Mouse (Mus musculus) granulocyte monocyte progenitor cell, adult 5-6 weeks (primary cell): ENCODE measurements around the gene Usp39. TPM values are rescaled to one million over a fixed set of nuclear protein-coding genes. Genes with fewer than 3 reads are reported as not detected.

Experiments
- ATAC-seq: replicated peaks from 2 replicates; pipeline ENCODE4 v1.8.0; 2016; ENCODE audit warnings: mild to moderate bottlenecking, moderate TSS enrichment, inconsistent platforms; ENCODE audit not compliant: poor library complexity, severe bottlenecking
- total RNA-seq, 2 experiments: library from RNA; stranded (forward) in 1 of 2; stranded (reverse) in 1 of 2; fragments of 200-712, 200-1000 nt in 1 of 2; fragments of >200 nt in 1 of 2; fragmentation: Nextera tagmentation in 1 of 2; gene quantifications; 2 replicates each; pipeline ENCODE4 v1.2.3; 2014 to 2017

Gene Usp39
- 37.8 and 71.8 TPM in 2 replicates for total RNA-seq (2014; fragmentation: Nextera tagmentation)
- total RNA-seq (2017): 104 and 123 TPM in 2 replicates

DNA sequence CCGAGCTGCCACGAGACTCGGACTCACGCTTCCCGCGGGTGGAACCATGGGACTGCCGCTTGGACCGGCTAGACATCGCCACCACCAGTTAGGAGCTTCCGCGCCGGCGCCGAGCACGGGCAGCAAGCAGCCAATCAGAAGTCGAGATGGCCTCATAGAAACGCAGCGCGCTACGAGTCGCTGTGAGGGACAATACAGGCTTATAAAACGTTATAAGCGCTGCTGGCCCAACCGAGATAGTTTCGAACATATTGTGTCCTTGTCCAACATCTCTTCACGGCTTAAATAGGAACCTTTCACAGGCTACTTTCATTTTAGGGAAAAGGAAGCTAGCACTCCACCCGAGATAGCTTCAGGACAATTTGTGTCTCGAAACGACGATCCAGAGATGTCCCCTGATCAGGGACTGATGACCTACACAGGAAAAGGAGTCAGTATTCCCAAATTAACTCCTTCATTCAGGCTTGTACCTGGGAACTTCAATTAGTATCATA is at the start of gene Usp39:
Gene Usp39 (minus strand): TSS at position 111 of the 494 bp plus-strand sequence.
- peak; percentile 78 for ATAC-seq

DNA sequence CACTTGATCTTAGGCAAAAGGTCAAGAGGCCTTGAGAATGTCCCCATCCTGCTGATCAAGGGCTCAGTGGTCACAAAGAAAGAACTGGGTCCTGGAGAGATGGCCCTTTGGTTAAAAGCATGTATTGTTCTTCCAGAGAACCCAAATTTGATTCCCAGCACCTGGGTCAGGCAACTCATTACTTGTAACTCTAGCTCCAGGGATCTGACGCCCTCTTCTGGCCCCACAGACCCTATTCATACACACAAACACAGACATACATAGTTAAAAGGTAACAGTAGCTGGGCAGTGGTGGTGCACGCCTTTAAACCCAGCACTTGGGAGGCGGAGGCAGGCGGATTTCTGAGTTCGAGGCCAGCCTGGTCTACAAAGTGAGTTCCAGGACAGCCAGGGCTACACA is 47.4 kb upstream of the Usp39 start:
- ATAC-seq: no peak

DNA sequence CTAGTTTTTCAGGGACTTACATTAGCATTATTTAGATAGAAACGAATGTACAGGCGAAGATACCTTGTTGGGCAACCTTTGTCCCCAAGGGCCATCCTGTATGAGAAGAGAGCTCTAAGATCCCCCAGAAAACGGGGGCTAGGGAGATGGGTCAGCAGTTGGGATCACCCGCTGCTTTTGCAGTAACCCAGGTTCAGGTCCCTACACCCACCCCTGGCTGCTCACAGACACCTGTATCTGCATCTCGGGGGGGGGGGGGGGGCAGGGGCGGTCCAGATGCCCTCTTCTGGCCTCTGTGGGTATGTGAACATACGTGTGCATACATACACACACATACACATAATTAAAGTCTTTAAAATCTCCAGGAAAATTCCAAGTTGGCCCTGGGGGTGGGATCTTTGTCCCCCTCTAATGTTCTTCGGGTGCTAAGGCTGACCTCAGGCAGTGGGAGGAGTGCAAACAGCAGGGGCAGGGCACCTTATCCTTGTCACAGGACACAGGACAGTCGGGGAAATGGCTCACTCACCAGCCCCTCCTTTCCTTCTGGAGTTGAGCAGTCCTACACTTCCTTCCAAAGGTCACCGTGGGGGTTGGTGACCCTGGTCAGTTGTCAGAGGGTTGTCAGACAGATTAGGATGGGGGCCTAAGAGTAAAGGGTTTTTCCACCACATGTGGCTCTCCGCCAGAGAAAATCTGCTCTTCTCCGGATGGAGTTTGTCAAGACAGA is 46.0 kb upstream of the Usp39 start:
- no peak for ATAC-seq

DNA sequence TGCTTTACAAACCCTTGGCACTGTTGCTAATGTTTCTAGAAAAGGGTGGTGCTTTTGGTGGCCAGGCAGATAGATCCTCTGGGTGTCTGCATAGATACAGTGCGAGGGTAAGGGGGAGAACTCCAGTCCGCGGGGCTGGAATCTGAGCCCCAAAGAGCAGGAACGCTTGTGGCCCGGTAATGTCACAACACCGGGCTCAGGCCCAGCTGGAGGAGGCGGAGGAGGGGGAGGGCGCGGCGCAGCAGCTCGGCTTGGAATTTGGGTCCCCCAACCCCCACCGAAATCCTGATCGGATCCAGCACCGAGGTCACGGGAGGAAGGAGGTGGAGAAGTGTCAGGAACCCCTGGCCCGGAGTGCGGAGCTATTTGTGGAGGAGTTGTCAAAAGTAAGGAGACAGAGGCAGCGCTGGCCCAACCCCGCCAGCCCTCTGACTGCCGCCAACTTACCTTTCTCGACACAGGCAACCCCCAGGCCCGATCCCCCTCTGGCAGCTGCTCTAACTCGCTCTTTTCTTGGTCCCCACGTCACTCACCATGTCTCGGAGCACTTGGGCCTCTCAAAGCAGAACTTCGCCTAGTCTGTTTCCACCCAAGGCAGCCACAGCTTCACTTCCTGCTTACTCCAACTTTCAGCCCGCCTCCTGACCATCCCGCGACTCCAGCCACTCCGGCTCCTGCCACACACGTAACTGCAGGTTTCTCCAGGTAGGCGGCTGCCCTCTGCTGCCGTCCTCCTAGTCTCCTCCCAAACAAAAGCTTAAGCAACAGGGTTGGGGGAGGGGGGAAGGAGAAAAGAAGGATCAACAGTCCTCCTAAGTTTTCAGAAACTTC is 45.2 kb upstream of the Usp39 start, which contains the start of gene Vamp8:
Gene Vamp8 (minus strand): TSS at position 763 of the 831 bp plus-strand sequence.
- ATAC-seq: peak; percentile 79

DNA sequence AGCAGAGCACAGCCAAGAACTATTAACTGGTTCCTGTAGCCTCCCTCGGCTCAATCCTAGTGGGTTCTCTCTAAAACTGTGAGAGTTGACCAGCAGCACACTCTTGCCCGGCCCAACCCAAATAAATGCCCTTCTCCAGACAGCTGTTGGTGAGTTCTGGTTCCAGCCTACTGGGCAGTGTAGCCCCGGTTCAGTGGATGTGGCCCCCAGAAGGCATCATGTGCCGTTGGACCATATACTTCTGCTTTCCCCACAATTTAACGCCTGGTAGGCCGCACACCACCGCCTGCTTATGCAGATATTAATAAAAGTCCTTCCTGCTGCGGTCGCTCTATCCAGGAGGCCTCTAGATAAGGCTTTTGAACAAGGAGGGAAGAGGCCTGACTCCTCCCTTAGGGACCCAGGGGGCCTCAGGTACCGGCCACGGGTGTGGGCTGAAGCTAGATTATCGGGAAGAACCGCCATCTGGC is 44.5 kb upstream of the Usp39 start:
- peak; percentile 75 for ATAC-seq

DNA sequence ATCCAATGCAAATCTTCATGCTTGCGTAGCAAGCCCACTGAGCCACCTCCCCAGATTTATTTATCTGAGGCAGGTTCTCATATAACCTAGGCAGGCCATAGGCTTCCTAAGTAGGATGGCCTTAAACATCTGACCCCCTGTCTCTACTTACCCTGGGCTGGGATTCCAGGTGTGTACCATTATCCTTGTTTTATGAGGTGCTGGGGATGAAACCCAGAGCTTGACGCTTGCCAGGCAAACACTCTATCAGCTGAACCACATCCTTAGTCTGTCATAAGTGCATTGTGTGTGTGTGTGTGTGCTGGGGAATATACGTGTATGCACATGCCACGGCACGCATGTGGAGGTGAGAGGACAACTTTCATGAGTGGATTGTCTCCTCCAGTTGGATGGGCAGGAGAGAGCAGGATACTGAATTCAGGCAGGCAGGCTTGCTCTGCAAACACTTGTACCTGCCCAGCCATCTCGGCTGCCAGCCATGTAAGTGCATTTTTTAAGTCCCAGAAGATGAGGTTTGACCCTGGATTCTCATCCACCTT is 43.9 kb upstream of the Usp39 start:
- no peak for ATAC-seq

DNA sequence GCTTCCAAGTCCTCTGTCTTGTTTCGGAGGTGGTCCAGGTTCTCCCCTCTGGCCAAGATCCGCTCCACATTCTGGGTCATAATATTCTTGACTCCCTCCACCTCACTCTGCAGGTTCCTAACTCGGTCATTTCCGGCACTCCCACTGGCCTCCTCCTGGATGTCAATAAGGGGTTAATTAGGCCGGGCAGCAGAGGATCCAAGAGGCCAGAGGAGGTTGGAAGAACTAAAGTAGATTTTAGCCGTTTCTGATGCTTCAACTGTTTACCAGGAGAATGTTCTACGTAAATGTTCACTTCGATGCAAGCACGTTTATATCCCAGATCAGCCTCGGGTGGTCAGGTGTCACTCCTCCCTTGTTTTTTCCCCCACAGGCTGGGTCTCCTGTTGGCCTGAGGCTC is 43.3 kb upstream of the Usp39 start:
- ATAC-seq: no peak

DNA sequence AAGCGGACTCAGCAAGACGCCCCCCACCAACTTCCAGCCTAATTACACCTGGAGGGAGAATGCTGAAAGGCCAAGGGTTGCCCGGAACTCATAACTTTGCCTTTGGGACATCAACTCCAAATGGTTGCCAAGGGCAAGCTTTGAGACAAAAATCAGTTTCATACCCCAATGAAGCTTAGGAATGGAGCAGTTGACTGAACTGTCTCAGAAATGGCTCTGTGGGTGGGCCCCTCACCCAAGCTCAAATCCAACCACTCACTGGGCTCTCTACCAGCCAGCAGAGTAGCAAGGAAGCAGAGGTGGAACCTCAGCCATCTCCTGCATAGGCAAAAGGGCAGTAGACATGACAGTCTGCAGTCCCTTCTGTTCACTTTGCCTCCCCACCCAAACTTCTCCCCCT is 42.8 kb upstream of the Usp39 start:
- no peak for ATAC-seq

DNA sequence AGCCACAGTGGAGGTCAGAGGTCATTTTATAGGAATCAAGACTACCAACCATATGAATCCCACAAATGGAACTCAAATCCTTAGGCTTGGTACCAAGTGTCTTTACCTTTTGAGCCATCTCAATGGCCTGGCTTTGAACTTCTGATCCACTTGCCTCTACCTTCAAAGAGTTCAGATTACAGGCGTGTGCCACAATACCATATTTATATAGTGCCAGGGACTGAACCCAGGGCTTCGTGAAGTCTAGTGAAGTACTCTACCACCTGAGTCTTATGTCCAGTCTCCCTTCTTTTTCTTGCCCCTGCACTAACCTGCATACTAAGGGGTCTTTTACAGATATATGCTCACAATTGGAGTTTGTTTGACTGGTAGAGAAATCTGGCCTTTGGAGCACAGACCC is 41.6 kb upstream of the Usp39 start:
- no peak for ATAC-seq

DNA sequence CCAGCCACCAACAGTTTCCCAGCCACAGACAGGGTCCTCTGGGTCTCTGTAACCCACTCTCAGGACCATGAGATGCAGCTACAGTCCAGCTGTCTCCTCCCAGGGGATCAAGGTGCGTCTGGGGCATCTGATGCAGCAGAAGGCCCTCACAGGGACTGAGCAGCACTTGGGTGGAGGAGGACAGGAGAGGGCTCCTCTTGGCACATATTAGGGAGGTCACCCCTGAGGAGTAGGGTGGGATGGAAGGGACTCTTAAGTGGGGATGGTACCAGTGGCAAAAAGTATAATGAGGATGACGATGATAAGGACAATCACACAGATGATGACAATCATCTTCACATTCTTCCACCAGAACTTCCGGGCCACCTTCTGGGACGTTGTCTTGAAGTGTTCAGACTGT is 40.3 kb upstream of the Usp39 start:
- ATAC-seq: no peak

DNA sequence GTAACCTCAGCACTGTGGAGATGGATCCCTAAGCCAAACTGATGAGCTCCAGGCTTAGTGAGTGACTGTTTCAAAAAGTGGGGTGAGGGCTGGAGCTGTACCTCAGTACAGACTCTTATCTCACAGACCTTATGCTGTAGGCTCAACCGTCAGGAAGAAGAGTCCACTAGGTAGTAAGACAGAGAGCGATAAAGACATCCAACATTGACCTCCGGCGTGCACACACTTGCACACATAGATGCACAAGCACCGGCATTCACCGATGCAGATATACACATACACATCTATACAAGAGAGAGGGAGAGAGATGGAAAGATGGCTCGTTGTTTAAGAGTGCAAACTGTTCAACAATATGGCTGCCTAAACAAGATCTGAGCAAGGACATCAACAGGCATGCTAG is 39.0 kb upstream of the Usp39 start:
- ATAC-seq: no peak

DNA sequence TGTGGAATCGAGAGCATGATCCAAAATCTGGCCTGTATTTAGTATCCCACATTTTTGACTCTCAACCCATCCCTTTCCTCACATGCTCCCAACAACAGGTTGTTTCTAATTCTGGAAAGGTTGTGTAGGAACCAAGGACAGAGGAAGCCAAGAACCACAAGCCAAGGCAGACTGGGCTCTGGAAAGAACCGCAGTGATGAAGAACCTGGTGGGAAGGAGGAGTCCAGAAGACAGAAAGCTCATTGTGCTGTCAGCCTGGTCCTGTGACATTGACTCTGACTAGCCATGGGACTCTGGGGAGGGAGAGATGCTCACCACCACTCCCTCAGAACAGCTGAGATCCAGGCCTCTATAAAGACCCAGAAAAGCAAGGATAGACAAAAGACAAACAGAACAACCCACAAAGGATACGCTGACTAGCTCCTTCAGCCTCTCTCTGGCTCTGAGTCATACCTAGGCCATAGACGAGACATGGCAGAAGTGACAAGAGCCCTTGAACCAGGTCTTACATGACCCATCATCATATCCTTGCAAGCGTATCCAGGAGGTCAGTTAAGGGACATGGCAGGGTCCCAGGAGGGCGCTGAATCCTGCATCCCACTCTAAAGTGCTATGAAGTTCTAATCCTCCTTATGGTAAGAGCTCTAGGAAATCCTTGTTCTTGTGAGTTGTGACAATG is 38.3 kb upstream of the Usp39 start:
- ATAC-seq: no peak

DNA sequence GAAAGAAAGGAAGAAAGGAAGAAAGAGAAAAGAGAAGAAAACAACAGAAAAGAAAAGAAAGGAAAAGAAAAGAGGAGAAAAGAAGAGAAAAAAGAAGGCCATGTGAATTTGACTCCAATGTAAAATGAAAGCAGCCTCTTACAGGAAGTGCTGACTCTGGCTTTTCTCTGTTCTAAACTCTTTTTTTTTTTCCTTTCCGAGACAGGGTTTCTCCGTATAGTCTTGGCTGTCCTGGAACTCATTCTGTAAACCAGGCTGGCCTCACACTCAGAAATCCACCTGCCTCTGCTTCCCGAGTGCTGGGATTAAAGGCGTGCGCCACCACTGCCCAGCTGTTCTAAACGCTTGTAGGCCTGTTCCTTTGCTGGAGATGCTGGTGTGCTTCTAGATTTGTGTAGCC is 37.5 kb upstream of the Usp39 start:
- no peak for ATAC-seq

DNA sequence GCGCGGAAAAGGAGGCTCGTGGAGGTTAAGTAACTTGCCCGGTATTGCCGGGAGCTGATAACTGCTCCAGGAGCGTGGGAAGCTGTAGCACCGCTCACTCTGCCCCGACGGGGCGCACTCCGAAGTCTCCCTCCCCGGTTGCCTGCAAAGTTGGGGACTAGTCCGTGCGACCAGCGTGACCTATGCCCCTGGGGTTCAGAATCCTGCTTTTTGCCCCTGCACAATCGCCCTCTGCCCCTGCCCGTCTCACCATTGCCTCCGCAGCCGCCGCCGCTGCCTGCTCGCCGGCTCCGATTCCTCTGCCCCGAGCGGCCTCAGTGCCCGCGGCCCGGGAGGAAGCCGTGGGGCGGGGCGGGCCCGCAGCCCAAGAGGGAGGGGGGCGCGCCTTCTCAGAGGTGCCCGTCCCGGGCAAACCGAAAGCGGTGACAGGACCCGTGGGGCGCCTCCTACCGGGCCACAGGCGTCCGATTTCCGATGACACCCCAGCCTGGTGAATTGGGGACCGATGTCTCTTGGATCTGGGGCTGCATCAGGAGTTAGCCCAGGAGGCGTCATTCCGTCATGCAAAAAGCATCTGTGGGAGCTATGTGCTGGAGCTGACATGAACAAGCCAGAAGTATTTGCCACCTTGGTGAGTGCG is 35.3 kb upstream of the Usp39 start, which contains the start of gene Vamp5:
Gene Vamp5 (minus strand): TSS at position 338 of the 640 bp plus-strand sequence.
- peak; percentile 84 for ATAC-seq

DNA sequence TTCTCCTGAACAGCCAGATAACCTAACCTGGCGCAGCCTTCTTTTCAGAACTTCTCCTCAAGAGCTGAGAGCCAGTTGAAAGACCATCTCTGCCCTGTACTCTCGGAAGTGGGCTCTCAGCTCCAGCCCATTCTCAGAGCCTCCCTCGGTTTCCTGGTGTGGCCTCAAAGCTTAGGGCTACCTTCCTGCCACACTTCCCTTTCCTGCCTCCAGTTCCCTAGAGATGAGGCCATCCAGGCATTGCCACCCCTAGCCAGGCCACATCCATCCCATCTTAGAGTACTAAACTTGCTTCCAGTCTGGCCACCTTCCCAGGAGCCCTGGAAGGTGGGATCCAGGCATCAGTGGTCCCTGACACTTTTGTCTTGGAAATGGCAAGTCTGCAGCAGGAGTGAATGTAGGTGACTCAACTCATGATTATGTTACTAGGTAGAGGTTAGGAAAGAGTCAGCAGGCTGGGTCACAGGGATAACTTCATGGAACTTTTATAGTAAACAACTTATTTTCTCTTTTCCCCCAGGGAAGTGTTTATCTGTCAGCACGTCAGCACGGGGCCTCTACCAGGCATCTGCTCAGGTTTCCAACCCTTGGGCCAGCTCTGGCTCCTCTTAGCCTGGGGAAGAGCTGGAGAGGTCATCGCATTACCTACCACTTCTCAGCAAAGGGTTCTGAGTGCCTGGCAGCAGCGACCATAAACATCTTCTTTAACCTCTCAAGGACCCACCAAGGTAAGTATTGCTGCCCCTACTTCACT is 34.6 kb upstream of the Usp39 start:
- peak; percentile 60 for ATAC-seq

DNA sequence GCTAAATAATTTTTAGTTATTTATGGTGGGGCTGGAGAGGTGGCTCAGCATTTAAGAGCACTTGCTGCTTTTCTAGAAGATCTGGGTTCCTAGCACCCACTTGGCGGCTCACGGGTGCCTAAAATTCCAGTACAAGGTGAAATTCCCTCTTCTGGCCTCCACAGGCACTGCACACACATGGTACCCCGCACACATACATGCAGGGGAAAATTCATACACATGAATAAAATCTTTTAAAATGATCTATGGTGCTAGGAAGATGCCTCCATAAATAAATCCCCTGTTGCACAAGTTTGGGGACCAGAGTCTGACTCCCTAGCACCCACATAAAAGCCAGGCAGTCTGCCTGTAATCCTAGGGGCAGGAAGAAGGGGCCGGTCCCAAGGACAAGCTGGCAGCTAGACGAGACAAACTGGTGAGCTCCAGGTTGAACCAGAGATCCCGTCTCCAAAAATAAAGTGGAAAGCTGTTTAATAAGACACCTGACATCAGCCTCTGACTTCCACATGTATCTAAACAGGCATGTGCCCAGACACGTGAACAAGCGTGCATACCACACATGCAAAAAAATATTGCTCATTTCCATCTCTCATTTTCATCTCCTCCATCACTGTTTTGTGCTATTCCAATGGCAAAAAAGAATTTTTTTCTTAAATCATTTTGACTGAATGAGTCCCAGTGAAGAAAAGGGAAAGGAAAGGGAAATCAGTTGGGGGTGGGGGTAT is 33.7 kb upstream of the Usp39 start:
- no peak for ATAC-seq

DNA sequence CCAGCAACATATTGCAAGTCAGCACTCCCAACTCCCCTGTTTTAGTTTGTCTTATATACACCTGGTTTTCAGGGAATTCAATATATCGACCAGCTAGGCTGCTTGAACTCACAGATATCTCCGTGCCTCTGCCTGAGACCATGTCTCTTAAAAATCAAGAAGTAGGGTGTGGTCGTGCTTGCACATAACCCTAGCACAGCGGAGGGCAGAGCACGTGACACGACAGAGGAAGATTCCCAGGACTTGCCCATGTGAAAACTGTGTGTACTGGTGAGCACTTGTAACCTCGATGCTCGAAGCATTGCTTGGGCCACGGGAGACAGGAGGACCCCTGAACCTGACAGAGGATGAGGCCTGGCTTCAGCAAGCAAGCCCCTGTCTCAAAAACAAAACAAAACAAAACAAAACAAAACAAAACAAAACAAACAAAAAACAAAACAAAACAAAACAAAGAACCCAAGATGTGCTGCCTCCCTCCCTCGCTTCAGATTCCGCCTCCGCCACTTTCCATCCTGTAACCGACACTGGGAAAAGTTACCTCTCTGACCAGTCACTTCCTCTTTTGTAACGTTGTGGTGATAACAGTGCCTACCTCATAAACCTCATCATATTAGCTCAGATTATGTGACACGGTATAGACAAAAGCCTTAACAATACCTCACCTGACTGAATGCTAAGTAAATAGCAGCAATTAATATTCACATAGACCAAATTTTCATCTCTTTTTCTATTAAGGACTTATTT is 30.0 kb upstream of the Usp39 start:
- peak; percentile 70 for ATAC-seq

DNA sequence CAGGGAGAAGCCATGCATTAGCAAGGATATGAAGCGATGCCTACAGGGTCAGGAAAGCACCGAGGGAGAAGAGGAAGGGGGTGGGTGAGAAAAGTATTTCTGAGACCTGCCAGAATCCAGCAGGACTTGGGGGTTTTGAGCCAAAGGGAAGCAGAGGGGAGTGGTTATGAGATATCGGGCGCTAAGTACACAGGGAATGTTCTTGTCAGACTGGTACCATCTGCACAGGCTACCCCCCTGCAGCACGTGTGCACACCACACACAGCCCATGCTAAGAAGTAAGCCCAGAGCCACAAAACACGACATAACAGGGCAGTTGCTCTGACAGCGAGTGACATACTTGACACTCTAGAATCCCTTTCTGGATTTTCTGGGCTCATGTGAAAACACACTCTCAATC is 29.2 kb upstream of the Usp39 start:
- ATAC-seq: no peak
